Mouse (Mus musculus) neural tube, embryonic 15.5 days (tissue): Measurements from ENCODE around the gene Gm2115. TPM values are rescaled to one million over a fixed set of nuclear protein-coding genes. Genes with fewer than 3 reads are reported as not detected.

ENCODE experiments used
- ATAC-seq: fragments of 200-750 bp; cut with Nextera tagmentation; 2 replicates; pipeline ENCODE4 v1.8.0; 2017; ENCODE audit warnings: mild to moderate bottlenecking, moderate TSS enrichment, moderate library complexity; ENCODE audit not compliant: low FRiP score
- H3K27ac ChIP-seq: fragments of 300-500 bp; sonication (generic); replicated peaks from 2 replicates; pipeline ENCODE4 v1.5.1; 2015; ENCODE audit warnings: mild to moderate bottlenecking, inconsistent platforms
- H3K27me3 ChIP-seq: fragments of 300-500 bp; sonication (generic); replicated peaks from 2 replicates; pipeline ENCODE4 v1.6.1; 2015; ENCODE audit warnings: inconsistent platforms
- H3K36me3 ChIP-seq: fragments of 300-500 bp; sonication (generic); 2 replicates; pipeline ENCODE4 v1.6.1; 2015; ENCODE audit warnings: inconsistent platforms
- H3K4me1 ChIP-seq: fragments of 300-500 bp; sonication (generic); 2 replicates; pipeline ENCODE4 v1.6.1; 2015; ENCODE audit warnings: inconsistent platforms
- H3K4me2 ChIP-seq: fragments of 300-500 bp; sonication (generic); 2 replicates; pipeline ENCODE4 v1.6.1; 2015; ENCODE audit warnings: inconsistent platforms, mild to moderate bottlenecking, moderate library complexity
- H3K4me3 ChIP-seq: fragments of 300-500 bp; sonication (generic); replicated peaks from 2 replicates; pipeline ENCODE4 v1.5.1; 2015; ENCODE audit warnings: mild to moderate bottlenecking, inconsistent platforms
- H3K9ac ChIP-seq: fragments of 300-500 bp; sonication (generic); replicated peaks from 2 replicates; pipeline ENCODE4 v1.6.1; 2015; ENCODE audit warnings: mild to moderate bottlenecking, inconsistent platforms
- H3K9me3 ChIP-seq: fragments of 300-500 bp; sonication (generic); replicated peaks from 2 replicates; pipeline ENCODE4 v1.6.1; 2016; ENCODE audit warnings: inconsistent platforms
- WGBS: fragments of 180-500 bp; shearing (Covaris S2); methylation state at CpG from one replicate; pipeline ENCODE4 v1.1.7; 2015; ENCODE audit warnings: mixed read lengths; 5-methylcytosine and 5-hydroxymethylcytosine counted together
- polyA plus RNA-seq: library from polyadenylated mRNA; unstranded; fragments of >200 nt; fragmentation: Nextera tagmentation; extraction: Ambion mirVana; gene quantifications from 2 replicates; pipeline ENCODE4 v1.2.1, GENCODE M21; 2015

Gene Gm2115
- polyA plus RNA-seq, 1 experiment from 2014 or later = 3.8 TPM

GRCm38 (mm10) chr7:84587101-84587783, 58.5 kb downstream of the Gm2115 start:
- H3K4me2 ChIP-seq = no peak overlapping the region
- H3K27me3 ChIP-seq = no peaks in the 10 kb centered on the region
- H3K36me3 ChIP-seq = no peaks in the 10 kb centered on the region
- WGBS = 92% methylated on average over 5 of the region's 5 CpGs
- H3K9me3 ChIP-seq = no peaks in the 10 kb centered on the region
- H3K4me1 ChIP-seq = no peaks in the 10 kb centered on the region
- H3K9ac ChIP-seq = no peak overlapping the region
- no peak for ATAC-seq
- H3K4me3 ChIP-seq = no peak overlapping the region
- H3K27ac ChIP-seq = no peak overlapping the region

GRCm38 (mm10) chr7:84590622-84591021, 61.9 kb downstream of the Gm2115 start:
- Histone ChIP-seq H3K27me3 (no peaks in the 10 kb centered on the region), H3K9ac (no peak overlapping the region), H3K4me3 (no peak overlapping the region), H3K4me2 (no peak overlapping the region), H3K4me1 (peaks cover 2% of the 10 kb centered on the region; the same call in 1 of the 2 replicates), H3K27ac (no peak overlapping the region), H3K9me3 (no peaks in the 10 kb centered on the region), H3K36me3 (no peaks in the 10 kb centered on the region)
- 85% methylated on average over 2 of the region's 2 CpGs for WGBS
- no peak for ATAC-seq

- H3K9ac ChIP-seq = no peak overlapping the region
- H3K9me3 ChIP-seq = no peaks in the 10 kb centered on the region
- WGBS = 94% methylated on average over 3 of the region's 3 CpGs
- no peak overlapping the region for H3K4me2 ChIP-seq
- H3K27ac ChIP-seq = no peak overlapping the region
- H3K4me3 ChIP-seq = no peak overlapping the region
- H3K36me3 ChIP-seq = no peaks in the 10 kb centered on the region
- no peak for ATAC-seq
- peaks cover 2% of the 10 kb centered on the region; the same call in 1 of the 2 replicates for H3K4me1 ChIP-seq
- H3K27me3 ChIP-seq = no peaks in the 10 kb centered on the region
Observed at GRCm38 (mm10) chr7:84591347-84591746, 62.6 kb downstream of the Gm2115 start.

GRCm38 (mm10) chr7:84594087-84594916, 65.5 kb downstream of the Gm2115 start:
- Histone ChIP-seq H3K27me3 (no peaks in the 10 kb centered on the region), H3K9me3 (no peaks in the 10 kb centered on the region), H3K4me2 (peak overlapping the region; percentile 30; the same call in 1 of the 2 replicates), H3K27ac (no peak overlapping the region), H3K36me3 (no peaks in the 10 kb centered on the region), H3K9ac (no peak overlapping the region), H3K4me3 (no peak overlapping the region), H3K4me1 (peaks cover 2% of the 10 kb centered on the region; the same call in 1 of the 2 replicates)
- 52% methylated on average over 8 of the region's 8 CpGs for WGBS
- ATAC-seq = peak; percentile 82

- Histone ChIP-seq H3K9me3 (no peaks in the 10 kb centered on the region), H3K4me3 (no peak overlapping the region), H3K9ac (no peak overlapping the region), H3K4me2 (no peak overlapping the region), H3K4me1 (peaks cover 2% of the 10 kb centered on the region; the same call in 1 of the 2 replicates), H3K36me3 (no peaks in the 10 kb centered on the region), H3K27me3 (no peaks in the 10 kb centered on the region), H3K27ac (no peak overlapping the region)
- peak; percentile 42; the same call in 1 of the 2 replicates for ATAC-seq
Observed at GRCm38 (mm10) chr7:84594917-84595303, 66.2 kb downstream of the Gm2115 start.

DNA sequence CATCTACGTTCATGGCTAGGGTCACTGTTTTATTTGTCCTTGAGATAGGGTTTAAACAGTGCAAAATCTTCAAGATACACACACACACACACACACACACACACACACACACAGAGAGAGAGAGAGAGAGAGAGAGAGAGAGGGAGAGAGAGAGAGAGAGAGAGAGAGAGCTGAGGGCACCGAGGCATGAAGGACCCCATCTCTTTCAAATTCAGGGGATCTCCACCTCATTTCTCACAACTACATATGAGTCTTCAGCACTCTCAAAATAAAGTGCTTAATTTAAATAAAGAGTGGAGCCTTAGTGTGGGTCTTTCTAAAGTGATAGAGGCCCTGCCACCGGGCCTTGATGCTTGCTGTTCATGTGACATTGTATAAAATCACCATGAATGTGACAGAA, 67.2 kb downstream of the Gm2115 start:
- no peaks in the 10 kb centered on the region for H3K36me3 ChIP-seq
- no peak overlapping the region for H3K4me3 ChIP-seq
- no peak overlapping the region for H3K4me2 ChIP-seq
- H3K9me3 ChIP-seq = no peaks in the 10 kb centered on the region
- no peak for ATAC-seq
- no peak overlapping the region for H3K9ac ChIP-seq
- H3K4me1 ChIP-seq = peaks cover 2% of the 10 kb centered on the region; the same call in 1 of the 2 replicates
- no peak overlapping the region for H3K27ac ChIP-seq
- 84% methylated on average over 3 of the region's 3 CpGs for WGBS
- H3K27me3 ChIP-seq = no peaks in the 10 kb centered on the region

- no peak overlapping the region for H3K27ac ChIP-seq
- H3K27me3 ChIP-seq = no peaks in the 10 kb centered on the region
- H3K4me2 ChIP-seq = no peak overlapping the region
- ATAC-seq = no peak
- 90% methylated on average over 3 of the region's 3 CpGs for WGBS
- no peak overlapping the region for H3K4me3 ChIP-seq
- H3K36me3 ChIP-seq = no peaks in the 10 kb centered on the region
- H3K9me3 ChIP-seq = no peaks in the 10 kb centered on the region
- H3K4me1 ChIP-seq = peaks cover 2% of the 10 kb centered on the region; the same call in 1 of the 2 replicates
- no peak overlapping the region for H3K9ac ChIP-seq
Observed at GRCm38 (mm10) chr7:84596633-84597032, 67.9 kb downstream of the Gm2115 start.

DNA sequence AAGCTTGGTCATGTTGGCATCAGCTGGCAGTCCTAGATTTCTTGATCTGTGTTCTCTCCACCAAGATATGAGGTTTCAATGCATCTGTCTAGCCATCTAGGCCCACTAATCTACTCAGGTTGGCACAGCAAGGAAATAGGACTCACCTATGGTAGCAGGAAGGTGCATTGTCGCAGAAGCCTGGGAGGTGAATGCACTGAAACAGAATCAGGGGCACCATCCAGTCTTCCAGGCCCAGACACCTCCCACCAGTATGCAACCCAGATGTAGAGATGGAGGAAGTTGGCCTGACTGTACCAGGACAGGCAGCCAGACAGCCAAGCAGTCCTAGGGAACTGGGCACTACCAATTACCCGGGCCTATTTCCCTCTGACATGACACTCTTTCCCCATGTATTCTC, 71.9 kb downstream of the Gm2115 start:
- 96% methylated on average over 2 of the region's 2 CpGs for WGBS
- ATAC-seq = no peak
- H3K9ac ChIP-seq = no peak overlapping the region
- H3K36me3 ChIP-seq = no peaks in the 10 kb centered on the region
- peaks cover 14% of the 10 kb centered on the region for H3K4me1 ChIP-seq
- H3K4me2 ChIP-seq = no peak overlapping the region
- no peak overlapping the region for H3K27ac ChIP-seq
- H3K9me3 ChIP-seq = no peaks in the 10 kb centered on the region
- no peak overlapping the region for H3K4me3 ChIP-seq
- H3K27me3 ChIP-seq = no peaks in the 10 kb centered on the region

- Histone ChIP-seq H3K9ac (no peak overlapping the region), H3K4me2 (no peak overlapping the region), H3K36me3 (no peaks in the 10 kb centered on the region), H3K4me1 (peaks cover 15% of the 10 kb centered on the region), H3K27ac (no peak overlapping the region), H3K9me3 (no peaks in the 10 kb centered on the region), H3K4me3 (no peak overlapping the region), H3K27me3 (no peaks in the 10 kb centered on the region)
- WGBS = 88% methylated on average over 3 of the region's 3 CpGs
- ATAC-seq = no peak
Observed at GRCm38 (mm10) chr7:84601331-84601730, 72.6 kb downstream of the Gm2115 start.

DNA sequence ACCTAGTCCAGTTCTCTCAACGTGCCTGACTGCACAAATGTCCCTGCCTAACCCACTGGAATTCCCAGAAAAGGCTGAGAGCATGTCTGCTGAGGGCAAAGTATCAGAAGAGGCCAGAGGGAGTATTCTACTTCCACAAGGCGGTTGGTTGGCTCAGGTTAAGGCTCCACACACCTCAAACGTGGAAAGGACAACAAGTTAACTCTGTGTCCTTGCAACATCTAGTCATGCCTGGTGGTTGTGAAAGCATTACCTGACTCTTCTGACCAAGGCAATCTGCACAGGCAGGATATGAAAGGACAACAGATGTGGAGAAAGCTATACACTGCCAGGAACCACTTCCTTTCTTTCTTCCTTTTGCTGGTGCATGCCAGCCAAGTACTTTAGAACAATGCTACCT, 75.7 kb downstream of the Gm2115 start:
- H3K4me3 ChIP-seq = no peak overlapping the region
- peak overlapping the region; percentile 97 for H3K4me2 ChIP-seq
- no peak overlapping the region for H3K27ac ChIP-seq
- H3K27me3 ChIP-seq = no peaks in the 10 kb centered on the region
- H3K4me1 ChIP-seq = peaks cover 15% of the 10 kb centered on the region
- H3K9ac ChIP-seq = no peak overlapping the region
- no peak for ATAC-seq
- 70% methylated on average over 3 of the region's 3 CpGs for WGBS
- no peaks in the 10 kb centered on the region for H3K36me3 ChIP-seq
- H3K9me3 ChIP-seq = no peaks in the 10 kb centered on the region

DNA sequence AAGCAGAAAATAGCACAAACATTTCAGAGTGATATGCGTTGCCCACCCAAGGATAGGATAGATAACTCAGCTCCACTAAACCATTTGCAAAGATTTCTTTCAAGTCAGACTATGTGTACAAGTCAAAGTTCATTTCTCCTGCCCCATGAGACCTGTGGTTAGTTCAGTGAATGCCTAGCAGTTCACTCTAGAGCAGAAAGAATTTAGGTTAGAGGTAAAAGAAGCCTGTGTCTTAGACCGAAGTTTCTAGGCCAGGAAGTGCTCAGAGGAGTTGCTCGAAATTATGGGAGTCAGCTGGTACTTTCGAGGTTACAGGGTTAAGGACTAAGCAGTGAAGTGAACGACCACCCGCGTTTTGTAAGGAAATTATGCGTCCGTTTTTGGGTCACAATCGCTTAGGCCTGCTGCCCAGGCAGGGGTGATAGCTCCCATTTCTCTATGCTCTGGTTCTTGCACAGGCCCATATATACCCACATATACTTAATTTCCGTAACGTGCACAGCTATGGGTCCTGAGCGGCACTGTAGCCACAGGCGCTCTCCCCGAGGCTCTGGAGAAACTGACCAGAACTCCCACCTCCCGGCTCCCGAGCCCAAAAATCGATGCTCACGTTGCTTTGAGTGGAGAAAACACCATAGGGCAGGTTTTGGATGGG, 76.4 kb downstream of the Gm2115 start:
- Histone ChIP-seq H3K4me3 (peak overlapping the region; percentile 54), H3K4me1 (peaks cover 15% of the 10 kb centered on the region), H3K27me3 (no peaks in the 10 kb centered on the region), H3K4me2 (peak overlapping the region; percentile 97), H3K27ac (peak overlapping the region; percentile 56), H3K36me3 (no peaks in the 10 kb centered on the region), H3K9ac (peak overlapping the region; percentile 62), H3K9me3 (no peaks in the 10 kb centered on the region)
- WGBS = 9% methylated on average over 19 of the region's 19 CpGs
- peak; percentile 61 for ATAC-seq
